7 mouse cellular contexts compared by ENCODE assay signal in genomic region chr3:130690834-130691595, GRCm38 (mm10). TPM values are rescaled to one million over a fixed set of nuclear protein-coding genes. Genes with fewer than 3 reads are reported as not detected.
A peak's percentile ranks its signal among the peaks of the same experiment; 100 is the strongest.
DNase-seq lines count a peak whose midpoint lies in the region; ATAC-seq and TF ChIP-seq lines count a peak whose summit lies in the region.

No protein-coding gene starts in this region.

- H3K4me3 ChIP-seq in intestine, embryonic 16.5 days (ENCODE audit: low read length) = peak overlapping the region; percentile 43
- peak overlapping the region; percentile 50 for H3K4me3 ChIP-seq in lung, adult 2 months (replicated peaks; ENCODE audit: extremely low read depth, low read depth, low read length)
- peak overlapping the region; percentile 24 for H3K4me3 ChIP-seq in neural tube, embryonic 14.5 days (ENCODE audit: low read depth, low read length)

- peak; percentile 50; the same call in 1 of the 2 replicates for TF ChIP-seq POLR2A in lung, adult 2 months (IDR thresholded peaks at IDR 0.05; ENCODE audit: borderline replicate concordance, extremely low read depth, low read depth, low read length)

- no peak for TF ChIP-seq CTCF in lung, adult 2 months (IDR thresholded peaks at IDR 0.05; ENCODE audit: insufficient read depth, low read length)

- H3K27me3 ChIP-seq in intestine, embryonic 16.5 days (replicated peaks; ENCODE audit: control insufficient read depth, insufficient read depth, low read length) = no peaks in the 10 kb centered on the region
- H3K27me3 ChIP-seq in neural tube, embryonic 14.5 days (ENCODE audit: control insufficient read depth, insufficient read depth, low read length) = no peaks in the 10 kb centered on the region

- H3K9me3 ChIP-seq in intestine, embryonic 16.5 days (ENCODE audit: control insufficient read depth, low read length) = no peaks in the 10 kb centered on the region
- no peaks in the 10 kb centered on the region for H3K9me3 ChIP-seq in neural tube, embryonic 14.5 days (ENCODE audit: control insufficient read depth, low read length)

- H3K4me2 ChIP-seq in intestine, embryonic 16.5 days (ENCODE audit: low read depth, low read length) = peak overlapping the region; percentile 57
- H3K4me2 ChIP-seq in neural tube, embryonic 14.5 days (ENCODE audit: low read depth, low read length) = peak overlapping the region; percentile 44

- peak; percentile 70 for ATAC-seq in granulocyte monocyte progenitor cell, adult 5-6 weeks (replicated peaks; ENCODE audit: poor library complexity, severe bottlenecking)
- peak; percentile 93 for ATAC-seq in intestine, embryonic 16.5 days
- peak; percentile 33; the same call in 1 of the 2 replicates for ATAC-seq in neural tube, embryonic 14.5 days (ENCODE audit: low read depth)

- 12% methylated on average over 20 of the region's 20 CpGs for WGBS in intestine, embryonic 16.5 days
- WGBS in lung, adult 2 months = 5% methylated on average over 20 of the region's 20 CpGs
- WGBS in neural tube, embryonic 14.5 days = 14% methylated on average over 20 of the region's 20 CpGs

- DNase-seq in NIH3T3 (ENCODE audit: low read depth) = peak; percentile 55
- DNase-seq in c-Kit-positive CD71-positive TER-119-positive erythroid progenitor cells, embryonic 14.5 days (ENCODE audit: low spot score) = peak; percentile 78
- DNase-seq in lung, adult 2 months = peak; percentile 25
- DNase-seq in layer of hippocampus, adult 18-20 months (ENCODE audit: low spot score in 2 of 2) = no peak

- peak overlapping the region; percentile 60 for H3K9ac ChIP-seq in intestine, embryonic 16.5 days (ENCODE audit: low read depth, low read length)
- 0 out of 2 replicates have a peak overlapping the region, but pooled peaks have one; percentile 21 for H3K9ac ChIP-seq in neural tube, embryonic 14.5 days (replicated peaks; ENCODE audit: low read depth, low read length)

- H3K27ac ChIP-seq in intestine, embryonic 16.5 days (ENCODE audit: low read length) = peak overlapping the region; percentile 78
- H3K27ac ChIP-seq in neural tube, embryonic 14.5 days (ENCODE audit: low read depth, low read length) = no peak overlapping the region

- H3K4me1 ChIP-seq in intestine, embryonic 16.5 days (ENCODE audit: control insufficient read depth, insufficient read depth, low read length) = peaks cover 7% of the 10 kb centered on the region
- peaks cover 4% of the 10 kb centered on the region; the same call in 1 of the 2 replicates for H3K4me1 ChIP-seq in lung, adult 2 months (ENCODE audit: control insufficient read depth, insufficient read depth, low read length)
- peaks cover 11% of the 10 kb centered on the region; the same call in 1 of the 2 replicates for H3K4me1 ChIP-seq in neural tube, embryonic 14.5 days (ENCODE audit: control insufficient read depth, insufficient read depth, low read length)

- peaks cover 8% of the 10 kb centered on the region for H3K36me3 ChIP-seq in intestine, embryonic 16.5 days (ENCODE audit: control insufficient read depth, insufficient read depth, low read length)
- no peaks in the 10 kb centered on the region for H3K36me3 ChIP-seq in neural tube, embryonic 14.5 days (ENCODE audit: control insufficient read depth, insufficient read depth, low read length)

RNA-seq across cellular contexts. Expression of gene Ostc, which starts 18.2 kb away (rescaled TPM):
- total RNA-seq in granulocyte monocyte progenitor cell, adult 5-6 weeks (2014; fragmentation: Nextera tagmentation) = 261 and 276 TPM in 2 replicates
- 302 and 356 TPM in 2 replicates for total RNA-seq in granulocyte monocyte progenitor cell, adult 5-6 weeks (2017)
- polyA plus RNA-seq in intestine, embryonic 16.5 days (2015; fragmentation: Nextera tagmentation; extraction: Ambion mirVana) = 390 and 398 TPM in 2 replicates
- 29.2 and 43.9 TPM in 2 replicates for polyA plus RNA-seq in lung, adult 2 months (2012; rRNA removed)
- 190 and 225 TPM in 2 replicates for polyA plus RNA-seq in neural tube, embryonic 14.5 days (2014; fragmentation: Nextera tagmentation; extraction: Ambion mirVana)
- total RNA-seq in layer of hippocampus, adult 18-20 months (2021) = 10 to 100 TPM; 56.3 to 61.5 TPM

RNA-seq across cellular contexts. Expression of gene Rpl34, which starts 39.2 kb away (rescaled TPM):
- 2,558 and 2,686 TPM in 2 replicates for total RNA-seq in granulocyte monocyte progenitor cell, adult 5-6 weeks (2014; fragmentation: Nextera tagmentation)
- 2,815 and 3,056 TPM in 2 replicates for total RNA-seq in granulocyte monocyte progenitor cell, adult 5-6 weeks (2017)
- polyA plus RNA-seq in intestine, embryonic 16.5 days (2015; fragmentation: Nextera tagmentation; extraction: Ambion mirVana) = 753 and 810 TPM in 2 replicates
- 813 and 1,105 TPM in 2 replicates for polyA plus RNA-seq in lung, adult 2 months (2012; rRNA removed)
- 565 and 577 TPM in 2 replicates for polyA plus RNA-seq in neural tube, embryonic 14.5 days (2014; fragmentation: Nextera tagmentation; extraction: Ambion mirVana)
- total RNA-seq in layer of hippocampus, adult 18-20 months (2021) = 100 to 1,000 TPM; 350 to 366 TPM

Comparison
In these comparisons a context has a peak if more than half of its experiments do, and no peak if none do; other contexts are left out.
1. DNase-seq: peak in NIH3T3 (single experiment), c-Kit-positive CD71-positive TER-119-positive erythroid progenitor cells, embryonic 14.5 days (single experiment) and lung, adult 2 months (single experiment); none in layer of hippocampus, adult 18-20 months (0 of 2).
2. ATAC-seq: peak in every context shown above with its lines; median percentile 93 in intestine, embryonic 16.5 days; 70 in granulocyte monocyte progenitor cell, adult 5-6 weeks; 33 in neural tube, embryonic 14.5 days.
3. Peak in every context shown above with its lines, with median percentiles within 50 percentile points of each other: H3K4me3 ChIP-seq.